Mouse (Mus musculus): ENCODE results near the gene Gif. TPM values are rescaled to one million over a fixed set of nuclear protein-coding genes. Genes with fewer than 3 reads are reported as not detected.
A peak's percentile ranks its signal among the peaks of the same experiment; 100 is the strongest.

The Gif gene
- polyA plus RNA-seq, 1 experiment from 2014 or later = not detected

DNA sequence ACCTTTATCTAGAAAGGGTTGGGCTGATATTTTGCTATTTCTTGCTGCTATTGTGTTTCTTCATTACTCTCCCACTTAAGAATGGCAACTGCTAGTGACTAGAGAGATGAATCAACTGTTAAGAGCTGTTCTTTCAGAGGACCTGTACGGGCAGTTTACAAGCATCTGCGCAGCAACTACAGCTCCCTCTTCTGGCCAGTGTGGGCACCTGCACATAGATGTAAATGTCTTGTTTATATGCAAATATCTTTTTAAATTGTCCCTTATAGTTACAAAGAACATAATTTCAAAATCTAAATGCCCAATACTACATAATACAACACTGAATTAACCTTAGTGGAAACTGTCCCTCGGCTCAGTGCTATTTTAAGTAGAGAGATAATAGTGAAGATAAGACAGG lies 20.8 kb downstream of the Gif start:
- no peak overlapping the region for H3K4me2 ChIP-seq (replicated peaks)
- H3K9ac ChIP-seq (replicated peaks) = no peak overlapping the region
- no peak for ATAC-seq
- no peaks in the 10 kb centered on the region for H3K9me3 ChIP-seq
- no peak overlapping the region for H3K27ac ChIP-seq
- peaks cover 15% of the 10 kb centered on the region for H3K4me1 ChIP-seq (replicated peaks)
- peaks cover 7% of the 10 kb centered on the region; the same call in 1 of the 2 replicates for H3K36me3 ChIP-seq
- WGBS = 17% methylated on average over 3 of the region's 3 CpGs
- H3K27me3 ChIP-seq = peaks cover 4% of the 10 kb centered on the region; the same call in 1 of the 2 replicates
- no peak overlapping the region for H3K4me3 ChIP-seq (replicated peaks)

DNA sequence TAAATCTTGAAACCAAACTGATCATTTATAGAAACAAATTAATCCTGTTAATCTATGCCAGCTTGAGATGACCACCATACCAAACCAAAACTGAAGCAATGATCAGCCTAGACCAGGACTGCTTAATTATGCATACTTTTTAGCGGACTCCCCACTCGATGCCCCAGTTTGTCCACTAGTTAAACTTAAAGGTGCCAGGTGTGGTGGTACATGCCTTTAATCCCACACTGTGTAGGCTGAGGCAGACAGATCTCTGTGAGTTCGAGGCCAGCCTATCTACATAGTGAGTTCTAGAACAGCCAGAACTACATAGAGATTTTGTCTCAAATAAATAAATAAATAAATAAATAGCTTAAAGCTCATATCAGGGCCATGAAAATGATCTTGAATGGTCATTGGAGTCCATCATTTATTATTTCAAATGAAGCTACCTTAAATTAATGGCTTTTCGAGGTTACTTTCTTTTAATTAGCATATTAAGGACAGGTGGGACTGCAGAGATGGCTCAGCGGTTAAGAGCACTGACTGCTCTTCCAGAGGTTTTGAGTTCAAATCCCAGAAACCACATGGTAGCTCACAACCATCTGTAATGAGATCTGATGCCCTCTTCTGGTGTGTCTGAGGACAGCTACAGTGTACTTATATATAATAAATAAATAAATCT lies 22.0 kb downstream of the Gif start:
- peak; percentile 62 for ATAC-seq
- Histone ChIP-seq H3K9ac (replicated peaks) (no peak overlapping the region), H3K4me1 (replicated peaks) (peaks cover 15% of the 10 kb centered on the region), H3K4me3 (replicated peaks) (peak overlapping the region; percentile 61; the same call in 1 of the 2 replicates), H3K36me3 (peaks cover 18% of the 10 kb centered on the region), H3K27ac (no peak overlapping the region), H3K9me3 (no peaks in the 10 kb centered on the region), H3K27me3 (peaks cover 4% of the 10 kb centered on the region; the same call in 1 of the 2 replicates), H3K4me2 (replicated peaks) (peak overlapping the region; percentile 57)
- 91% methylated on average over 5 of the region's 5 CpGs for WGBS

DNA sequence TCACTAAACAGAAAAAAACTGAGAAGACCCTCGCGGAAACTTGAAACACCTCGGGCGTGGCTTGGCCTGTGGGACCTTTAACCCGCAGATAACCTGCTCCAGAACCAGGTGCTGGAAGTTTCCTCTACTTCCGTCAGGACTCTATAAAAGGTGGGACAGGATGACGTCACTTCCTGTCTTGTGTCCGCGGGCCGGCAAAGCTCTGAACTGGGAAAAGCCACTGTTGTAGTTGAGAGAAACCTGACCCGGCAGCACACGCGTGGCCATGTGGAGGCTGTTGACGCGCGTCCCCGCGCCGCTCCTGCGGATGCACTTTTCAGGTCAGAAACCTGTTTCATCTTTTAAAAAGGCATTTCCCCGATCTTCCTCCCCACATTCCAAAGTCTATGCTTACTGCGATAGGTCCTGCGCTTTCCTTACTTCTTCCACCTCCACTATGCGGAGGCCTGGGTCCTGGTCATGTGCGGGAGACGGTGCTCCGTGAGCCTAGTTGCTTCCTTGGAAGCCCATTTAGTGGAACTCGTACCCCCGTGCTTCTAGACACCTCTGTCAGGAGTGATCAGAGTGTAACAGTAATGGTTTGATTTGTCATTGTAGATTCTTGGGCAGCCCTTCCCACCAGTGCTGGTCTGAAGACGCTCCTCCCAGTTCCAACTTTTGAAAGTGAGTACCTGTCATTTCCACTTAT lies 23.0 kb downstream of the Gif start, which contains the start of gene Mrpl16:
Gene Mrpl16, plus strand, starts transcription at position 187 of the 688 bp plus-strand sequence.
- Histone ChIP-seq H3K4me1 (replicated peaks) (peaks cover 15% of the 10 kb centered on the region), H3K4me3 (replicated peaks) (peak within 1 kb of the TSS; percentile 61), H3K4me2 (replicated peaks) (peak within 1 kb of the TSS; percentile 57), H3K27me3 (peaks cover 4% of the 10 kb centered on the region; the same call in 1 of the 2 replicates), H3K9ac (replicated peaks) (peak within 1 kb of the TSS; percentile 57), H3K9me3 (no peaks in the 10 kb centered on the region), H3K27ac (no peak within 1 kb of the TSS), H3K36me3 (peaks cover 27% of the 10 kb centered on the region)
- ATAC-seq = peak; percentile 93
- under 1% methylated on average over 30 of the region's 30 CpGs for WGBS

DNA sequence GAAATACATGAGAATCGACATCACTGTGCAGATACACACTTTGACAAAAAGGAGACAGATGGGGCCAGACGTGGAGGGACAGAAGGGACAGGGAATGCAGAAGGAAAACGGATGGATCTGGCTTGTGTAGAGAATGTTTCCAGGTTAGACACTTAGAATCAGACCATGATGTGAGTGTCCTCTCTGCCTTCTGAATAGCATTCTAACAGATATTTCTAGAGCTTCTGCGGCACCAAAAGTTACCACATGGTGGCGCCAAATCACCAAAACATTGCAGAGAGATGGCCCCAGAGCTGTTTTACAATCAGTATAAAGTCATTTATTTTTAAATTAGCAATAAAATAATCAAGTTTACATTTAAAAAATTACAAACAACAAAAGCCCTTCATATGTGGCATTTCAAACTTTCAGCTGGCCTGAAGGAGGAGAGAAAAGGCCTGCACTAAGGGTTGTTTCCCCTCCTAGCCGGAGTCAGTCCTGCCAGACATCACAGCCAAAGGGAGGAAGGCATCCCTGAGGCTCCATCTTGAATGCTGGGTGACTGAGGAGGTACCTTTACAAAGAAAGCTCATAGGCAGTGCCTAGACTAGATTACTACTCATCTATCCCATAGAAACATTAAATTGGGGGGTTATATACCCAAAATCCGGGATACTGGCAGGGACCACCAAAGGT lies 30.0 kb downstream of the Gif start:
- 56% methylated on average over 7 of the region's 7 CpGs for WGBS
- H3K36me3 ChIP-seq = peaks cover 41% of the 10 kb centered on the region
- no peak overlapping the region for H3K27ac ChIP-seq
- no peaks in the 10 kb centered on the region for H3K27me3 ChIP-seq
- H3K4me2 ChIP-seq (replicated peaks) = no peak overlapping the region
- H3K9ac ChIP-seq (replicated peaks) = no peak overlapping the region
- no peaks in the 10 kb centered on the region for H3K4me1 ChIP-seq (replicated peaks)
- peak; percentile 78 for ATAC-seq
- no peak overlapping the region for H3K4me3 ChIP-seq (replicated peaks)
- H3K9me3 ChIP-seq = no peaks in the 10 kb centered on the region

DNA sequence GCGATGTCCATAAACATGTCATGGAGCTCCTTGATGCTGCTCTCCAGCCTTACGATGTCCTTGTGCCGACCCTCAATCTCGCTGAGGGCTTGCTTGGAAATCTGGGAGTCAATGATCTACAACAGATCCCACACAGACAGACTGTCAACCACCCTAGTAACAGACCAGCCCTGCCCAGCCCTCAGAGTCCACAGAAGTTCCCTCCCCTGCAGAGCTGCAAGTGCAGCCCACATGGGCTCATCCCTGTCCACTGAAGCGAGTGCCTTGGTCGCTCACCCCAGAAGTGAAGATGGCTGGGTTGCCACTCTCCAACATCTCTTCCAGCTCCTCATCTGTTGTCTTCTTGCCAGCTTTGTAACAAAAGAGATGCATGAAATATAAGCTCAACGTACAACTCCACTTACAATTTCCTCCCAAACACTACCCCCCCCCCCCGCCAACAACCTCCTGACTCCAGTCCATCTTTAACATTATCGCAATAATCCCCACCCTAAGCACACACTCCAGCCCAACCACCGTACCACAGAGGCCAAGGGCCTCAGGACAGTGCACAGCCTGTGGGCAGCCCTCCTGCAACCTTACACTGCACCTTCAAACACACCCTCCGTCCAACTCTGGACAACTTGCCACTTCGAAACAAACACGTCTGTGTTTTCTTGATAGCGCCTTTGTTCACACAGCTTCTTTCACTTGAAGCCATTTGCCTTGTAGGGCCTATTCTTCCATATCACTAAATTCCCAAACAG lies 38.2 kb downstream of the Gif start:
- WGBS = 94% methylated on average over 14 of the region's 14 CpGs
- Histone ChIP-seq H3K4me2 (replicated peaks) (no peak overlapping the region), H3K36me3 (peaks cover 22% of the 10 kb centered on the region), H3K4me1 (replicated peaks) (no peaks in the 10 kb centered on the region), H3K27me3 (no peaks in the 10 kb centered on the region), H3K4me3 (replicated peaks) (no peak overlapping the region), H3K9ac (replicated peaks) (no peak overlapping the region), H3K9me3 (no peaks in the 10 kb centered on the region), H3K27ac (no peak overlapping the region)
- ATAC-seq = no peak

DNA sequence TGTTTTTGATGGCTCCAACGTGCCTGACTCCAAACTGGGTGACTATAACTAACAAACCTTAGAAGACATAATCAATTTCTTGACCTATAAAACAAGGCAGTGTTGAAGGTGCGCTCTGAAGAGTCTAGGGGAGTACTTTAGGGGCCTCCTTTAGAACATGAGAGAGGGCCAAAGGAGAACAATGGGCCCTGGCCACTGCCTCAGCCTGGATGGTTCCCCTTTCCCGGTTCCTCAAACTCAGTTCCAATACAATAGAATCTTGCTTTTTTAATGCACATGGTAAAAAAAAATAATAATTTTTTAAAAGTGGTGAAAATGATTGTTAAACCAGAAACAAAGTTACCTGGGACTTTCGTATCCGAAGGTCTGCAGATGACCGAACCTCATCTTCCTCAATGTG lies 40.5 kb downstream of the Gif start:
- Histone ChIP-seq H3K36me3 (peaks cover 17% of the 10 kb centered on the region), H3K9me3 (no peaks in the 10 kb centered on the region), H3K27me3 (no peaks in the 10 kb centered on the region), H3K4me1 (replicated peaks) (no peaks in the 10 kb centered on the region), H3K4me3 (replicated peaks) (no peak overlapping the region), H3K4me2 (replicated peaks) (no peak overlapping the region), H3K9ac (replicated peaks) (no peak overlapping the region), H3K27ac (no peak overlapping the region)
- ATAC-seq = no peak
- 95% methylated on average over 6 of the region's 6 CpGs for WGBS

DNA sequence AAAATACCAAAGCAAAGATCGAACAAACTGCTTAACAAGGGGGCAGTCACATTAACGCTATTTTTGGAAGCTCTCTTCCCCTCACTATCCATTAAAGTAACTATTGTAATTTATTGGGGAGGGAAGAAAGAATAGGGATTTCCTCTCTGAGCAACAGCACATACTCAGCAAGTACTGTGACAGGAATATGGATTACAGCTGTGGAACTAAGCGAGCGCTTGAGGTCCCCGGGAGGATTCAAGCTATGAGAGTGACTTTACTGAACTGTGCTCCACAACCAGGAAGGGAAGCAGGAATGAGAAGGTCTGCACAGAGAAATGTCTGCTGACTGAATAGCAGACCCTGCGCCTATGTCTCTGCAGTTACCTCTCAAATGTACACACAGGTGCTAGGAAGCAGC lies 41.5 kb downstream of the Gif start:
- H3K9ac ChIP-seq (replicated peaks) = no peak overlapping the region
- H3K27me3 ChIP-seq = no peaks in the 10 kb centered on the region
- no peaks in the 10 kb centered on the region for H3K9me3 ChIP-seq
- no peak overlapping the region for H3K4me2 ChIP-seq (replicated peaks)
- H3K4me3 ChIP-seq (replicated peaks) = no peak overlapping the region
- ATAC-seq = no peak
- H3K36me3 ChIP-seq = peaks cover 17% of the 10 kb centered on the region
- WGBS = 95% methylated on average over 6 of the region's 6 CpGs
- H3K27ac ChIP-seq = no peak overlapping the region
- no peaks in the 10 kb centered on the region for H3K4me1 ChIP-seq (replicated peaks)

DNA sequence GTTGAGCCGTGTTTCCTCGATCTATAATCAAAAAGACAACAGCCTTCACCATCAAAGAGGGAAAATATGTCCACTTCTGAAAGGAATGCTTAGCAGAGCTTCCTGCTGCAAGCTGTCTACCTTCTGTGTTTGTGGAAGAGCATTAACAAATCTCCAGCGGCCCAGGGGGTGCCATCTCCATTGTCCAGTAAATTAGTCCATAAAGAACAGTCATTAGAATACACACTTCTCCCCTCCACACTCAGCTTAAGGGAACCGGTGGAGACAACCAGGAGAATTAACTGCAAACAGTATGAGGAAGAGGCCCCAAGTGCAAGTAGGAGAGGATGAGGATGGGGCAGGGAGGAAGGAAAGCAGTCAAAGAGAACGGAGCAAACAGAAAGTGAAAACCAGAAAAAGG lies 44.5 kb downstream of the Gif start:
- ATAC-seq = no peak
- H3K9ac ChIP-seq (replicated peaks) = no peak overlapping the region
- peaks cover 10% of the 10 kb centered on the region; the same call in 1 of the 2 replicates for H3K36me3 ChIP-seq
- no peaks in the 10 kb centered on the region for H3K27me3 ChIP-seq
- WGBS = 67% methylated on average over 5 of the region's 5 CpGs
- H3K9me3 ChIP-seq = no peaks in the 10 kb centered on the region
- no peak overlapping the region for H3K4me3 ChIP-seq (replicated peaks)
- no peak overlapping the region for H3K27ac ChIP-seq
- no peaks in the 10 kb centered on the region for H3K4me1 ChIP-seq (replicated peaks)
- H3K4me2 ChIP-seq (replicated peaks) = no peak overlapping the region

DNA sequence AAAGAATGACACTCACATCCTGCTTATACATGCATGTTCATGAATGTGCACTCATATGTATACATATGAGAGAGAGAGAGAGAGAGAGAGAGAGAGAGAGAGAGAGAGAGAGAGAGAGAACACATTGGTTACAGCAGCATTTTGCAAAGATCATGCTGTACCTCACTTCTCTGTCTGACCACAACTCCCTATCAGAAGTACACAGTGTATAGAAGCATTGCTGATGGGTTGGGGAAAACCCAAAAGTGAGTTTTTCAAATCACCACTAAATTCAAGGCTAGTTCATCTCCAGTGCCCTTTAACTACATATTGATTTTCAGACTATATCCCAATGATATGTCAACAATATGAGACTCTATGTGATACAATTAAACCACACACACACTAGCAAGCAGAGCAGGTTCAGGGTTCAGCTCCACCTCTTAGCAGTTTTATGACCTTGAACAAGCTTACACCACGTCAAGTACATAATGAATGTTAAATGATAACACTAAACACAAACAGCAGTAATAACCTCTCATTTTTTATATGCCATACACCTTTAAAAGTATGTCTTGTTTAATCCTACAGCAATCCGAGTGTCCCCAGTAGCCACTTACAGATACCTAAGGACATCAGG lies 46.5 kb downstream of the Gif start:
- H3K4me3 ChIP-seq (replicated peaks) = no peak overlapping the region

DNA sequence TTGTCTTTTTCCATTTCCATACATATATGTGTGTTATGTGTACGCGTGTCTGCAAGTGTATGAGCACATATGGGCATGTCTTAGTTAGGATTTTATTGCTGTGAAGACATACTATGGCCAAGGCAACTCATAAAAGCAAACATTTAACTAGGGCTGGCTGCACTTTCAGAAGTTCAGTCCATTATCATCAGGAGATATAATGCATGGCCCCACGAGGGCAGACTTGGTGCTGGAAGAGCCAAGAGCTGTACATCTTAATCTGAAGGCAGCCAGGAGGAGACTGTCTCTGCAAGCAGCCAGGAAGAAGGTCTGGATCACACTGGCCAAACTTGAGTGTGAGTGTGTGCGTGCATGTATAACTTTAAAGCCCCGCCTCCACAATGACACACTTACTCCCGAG lies 47.1 kb downstream of the Gif start:
- 85% methylated on average over 6 of the region's 6 CpGs for WGBS
- Histone ChIP-seq H3K4me2 (replicated peaks) (no peak overlapping the region), H3K36me3 (0 out of 2 replicates have a peak, but pooled peaks cover under 1% of the 10 kb centered on the region), H3K4me1 (replicated peaks) (no peaks in the 10 kb centered on the region), H3K27me3 (no peaks in the 10 kb centered on the region), H3K9me3 (no peaks in the 10 kb centered on the region), H3K27ac (no peak overlapping the region), H3K4me3 (replicated peaks) (no peak overlapping the region), H3K9ac (replicated peaks) (no peak overlapping the region)
- no peak for ATAC-seq

More for the DNA sequence above, 46.5 kb downstream of the Gif start:
- no peak overlapping the region for H3K4me2 ChIP-seq (replicated peaks)
- H3K9me3 ChIP-seq = no peaks in the 10 kb centered on the region
- no peaks in the 10 kb centered on the region for H3K27me3 ChIP-seq
- no peak overlapping the region for H3K27ac ChIP-seq
- no peak for ATAC-seq
- H3K9ac ChIP-seq (replicated peaks) = no peak overlapping the region
- no peaks in the 10 kb centered on the region for H3K4me1 ChIP-seq (replicated peaks)
- H3K36me3 ChIP-seq = peaks cover 5% of the 10 kb centered on the region; the same call in 1 of the 2 replicates
- 87% methylated on average over 2 of the region's 2 CpGs for WGBS

DNA sequence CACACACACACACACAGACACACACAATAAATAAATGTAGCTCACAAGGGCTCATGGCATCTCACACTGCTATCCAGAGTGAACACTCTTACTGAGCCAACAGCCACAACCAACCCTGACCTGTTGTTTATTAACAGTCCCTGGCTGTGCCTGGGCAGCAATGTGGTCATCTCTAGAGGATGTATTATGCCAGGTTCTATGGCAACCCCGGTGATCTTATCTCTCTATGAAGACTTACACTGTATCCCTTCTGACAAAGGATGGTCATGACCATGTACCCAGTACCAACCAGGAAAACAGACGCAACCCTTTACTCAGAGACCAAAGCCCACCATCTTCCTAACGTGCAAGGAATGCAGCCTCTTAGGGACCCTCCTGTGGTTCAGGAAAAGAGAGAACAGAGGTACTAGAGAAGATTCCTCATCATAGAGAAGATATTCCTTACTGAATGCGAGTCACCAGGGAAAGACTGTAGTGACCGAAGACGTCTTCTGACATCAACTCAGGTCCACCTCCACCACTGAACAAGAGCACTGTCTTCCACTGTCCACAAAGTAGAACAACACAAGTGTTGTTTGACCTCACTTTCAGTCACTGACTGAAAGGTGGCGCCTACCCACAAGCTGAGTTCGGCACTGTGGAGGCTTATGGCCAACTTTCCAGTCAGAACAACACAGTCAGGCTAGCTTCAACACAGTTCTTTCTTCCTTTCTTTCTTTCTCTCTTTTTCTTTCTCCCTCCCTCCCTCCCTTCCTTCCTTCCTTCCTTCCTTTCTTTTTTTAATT lies 53.4 kb downstream of the Gif start:
- WGBS = 82% methylated on average over 8 of the region's 8 CpGs

More for the DNA sequence above, 53.4 kb downstream of the Gif start:
- Histone ChIP-seq H3K4me3 (replicated peaks) (no peak overlapping the region), H3K4me2 (replicated peaks) (no peak overlapping the region), H3K9ac (replicated peaks) (no peak overlapping the region), H3K36me3 (no peaks in the 10 kb centered on the region), H3K4me1 (replicated peaks) (no peaks in the 10 kb centered on the region), H3K9me3 (no peaks in the 10 kb centered on the region), H3K27ac (no peak overlapping the region), H3K27me3 (no peaks in the 10 kb centered on the region)
- no peak for ATAC-seq

Data from midbrain, embryonic 13.5 days (tissue).